Mouse (Mus musculus): ENCODE measurements around the gene Boc.

DNA sequence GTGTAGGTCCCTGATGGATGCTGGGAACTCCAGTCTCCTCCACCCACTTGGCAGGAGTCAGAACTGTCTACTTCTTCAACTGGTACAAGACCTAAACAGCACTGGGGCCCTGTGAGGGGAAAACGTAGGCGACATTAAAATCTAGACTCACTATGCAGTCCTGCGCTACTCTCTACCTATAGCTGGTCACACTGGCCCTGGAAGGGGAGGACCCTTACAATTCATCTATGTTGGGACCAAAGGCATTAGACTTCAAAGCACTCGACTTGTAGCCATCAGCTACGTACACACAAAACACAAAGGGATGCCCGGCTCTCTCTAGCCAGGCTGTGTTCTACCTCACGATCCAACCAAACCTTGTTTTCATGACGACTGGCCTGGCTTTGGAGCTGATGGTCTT, 73.0 kb downstream of the Boc start:
- TF ChIP-seq POLR2A (IDR thresholded peaks at IDR 0.05; ENCODE audit: borderline replicate concordance, control insufficient read depth, low read depth, low read length) (no peak), CTCF (IDR thresholded peaks at IDR 0.05; ENCODE audit: control insufficient read depth, insufficient read depth, low read length) (no peak)

Measured in bone marrow, adult 2 months (tissue).